Mouse (Mus musculus) lung, postnatal 14 days (tissue): ENCODE results near the gene Asb13.

ENCODE experiments used
- DNase-seq: peaks from one replicate; pipeline ENCODE4 v3.0.0; 2021

Asb13 gene

DNA sequence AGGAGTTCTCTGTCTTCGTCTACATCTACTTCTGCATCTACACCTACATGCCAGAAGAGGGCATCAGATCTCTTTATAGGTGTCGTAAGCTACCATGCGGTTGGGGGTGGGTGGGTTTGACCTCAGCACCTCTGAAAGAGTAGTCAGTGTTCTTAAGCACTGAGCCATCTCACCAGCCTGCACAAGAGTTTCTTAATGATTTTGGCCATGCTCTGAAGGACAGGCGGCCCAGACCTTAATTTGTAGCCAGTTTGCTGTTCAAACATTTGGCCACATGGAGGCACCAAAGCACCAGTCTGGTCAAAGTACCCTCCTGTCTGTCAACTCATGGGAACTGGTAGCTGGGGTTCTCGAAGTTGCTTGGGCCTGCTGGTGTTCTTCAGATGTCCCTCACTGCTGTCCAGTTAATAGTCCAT is 31.5 kb downstream of the Asb13 start:
- peak; percentile 82 for DNase-seq

- DNase-seq, result peak; percentile 8
These were observed 33.5 kb downstream of the Asb13 start for GRCm38 (mm10) chr13:3667288-3667873.

DNA sequence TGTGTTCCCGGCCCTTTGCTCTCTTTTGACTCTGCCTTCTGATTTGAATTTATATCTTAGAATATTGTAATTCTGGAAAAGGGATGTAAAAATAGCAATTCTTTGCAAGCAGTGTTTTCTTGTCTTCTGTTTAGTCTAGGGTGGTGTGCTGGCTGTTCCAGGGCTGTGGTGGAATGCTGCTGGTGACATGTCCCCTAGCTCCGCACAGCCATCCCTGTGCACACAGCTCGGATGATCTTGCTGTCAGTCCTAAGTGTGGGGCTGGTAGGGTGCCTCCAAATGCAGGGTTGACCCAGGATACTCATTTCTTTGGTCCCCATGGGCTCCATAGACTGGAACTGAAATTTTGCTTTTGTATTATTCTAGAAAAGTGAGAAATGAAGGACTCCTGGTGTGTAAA is 34.2 kb downstream of the Asb13 start:
- no peak for DNase-seq

DNA sequence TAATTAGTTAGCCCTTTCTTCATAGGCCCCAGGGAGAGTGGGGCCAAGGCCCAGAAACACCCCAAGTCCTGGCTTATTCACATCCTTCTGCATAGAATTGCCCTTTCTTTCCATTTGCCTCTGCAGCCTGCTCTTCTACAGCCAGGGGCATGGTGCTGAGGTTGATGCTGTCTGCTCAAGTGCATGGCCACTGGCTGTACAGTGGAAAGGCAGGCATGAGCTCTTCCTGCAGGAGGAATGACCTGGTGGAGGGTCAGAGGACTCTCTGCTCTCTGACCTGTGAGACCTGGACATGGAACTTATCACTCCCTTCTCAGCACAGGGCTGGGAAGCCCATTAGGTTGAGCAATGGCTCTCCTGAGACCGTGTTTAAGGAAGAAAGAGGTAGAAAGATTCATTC is 35.8 kb downstream of the Asb13 start:
- no peak for DNase-seq

GRCm38 (mm10) chr13:3670039-3670438 is 36.2 kb downstream of the Asb13 start:
- peak; percentile 32 for DNase-seq

GRCm38 (mm10) chr13:3673151-3673550 is 39.3 kb downstream of the Asb13 start:
- DNase-seq, result no peak

GRCm38 (mm10) chr13:3673622-3674021 is 39.8 kb downstream of the Asb13 start:
- DNase-seq, result peak; percentile 31

DNA sequence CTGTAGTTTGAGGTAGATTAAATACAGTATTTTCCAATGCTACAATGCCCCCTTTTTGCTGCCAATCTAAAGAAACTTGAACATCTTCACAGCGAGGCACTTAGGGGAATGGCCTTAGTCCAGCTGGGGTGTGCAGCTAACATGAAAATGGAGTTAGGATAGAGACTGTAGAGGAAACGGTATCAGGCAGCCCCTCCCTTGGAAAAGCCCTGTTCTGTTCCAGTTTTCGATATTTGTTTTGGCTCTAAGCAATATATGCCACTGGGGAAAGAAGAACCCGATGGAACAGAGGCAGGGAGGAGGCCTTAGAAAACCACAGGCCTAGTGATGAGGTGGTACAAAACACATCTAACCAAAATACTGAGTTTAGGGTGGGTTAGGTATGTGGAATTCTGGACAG is 42.0 kb downstream of the Asb13 start:
- no peak for DNase-seq

DNA sequence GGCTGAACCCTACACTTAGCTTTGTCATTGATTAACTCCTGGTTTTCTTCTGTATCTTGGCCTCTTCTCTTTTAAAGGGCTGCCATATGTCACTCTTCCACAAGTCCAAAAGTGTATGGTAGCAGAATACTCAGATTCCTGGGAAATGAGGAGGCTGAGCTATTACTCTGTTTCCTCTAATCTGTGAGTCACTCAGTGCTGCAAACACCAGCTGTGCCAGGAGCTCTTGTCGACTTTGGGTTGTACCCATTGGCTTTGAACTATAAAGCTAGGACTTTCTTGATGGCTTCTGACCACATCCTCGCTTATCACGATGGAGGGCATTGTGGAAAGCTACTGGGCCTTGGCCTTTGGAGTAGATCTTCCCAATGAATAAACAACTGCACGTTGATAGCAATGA is 45.3 kb downstream of the Asb13 start:
- DNase-seq, result no peak

- DNase-seq, result no peak
These were observed 52.5 kb downstream of the Asb13 start for GRCm38 (mm10) chr13:3686306-3686705.

GRCm38 (mm10) chr13:3694599-3695343 is 60.9 kb downstream of the Asb13 start:
- DNase-seq, result peak; percentile 44

GRCm38 (mm10) chr13:3696977-3697735 is 63.3 kb downstream of the Asb13 start:
- no peak for DNase-seq

DNA sequence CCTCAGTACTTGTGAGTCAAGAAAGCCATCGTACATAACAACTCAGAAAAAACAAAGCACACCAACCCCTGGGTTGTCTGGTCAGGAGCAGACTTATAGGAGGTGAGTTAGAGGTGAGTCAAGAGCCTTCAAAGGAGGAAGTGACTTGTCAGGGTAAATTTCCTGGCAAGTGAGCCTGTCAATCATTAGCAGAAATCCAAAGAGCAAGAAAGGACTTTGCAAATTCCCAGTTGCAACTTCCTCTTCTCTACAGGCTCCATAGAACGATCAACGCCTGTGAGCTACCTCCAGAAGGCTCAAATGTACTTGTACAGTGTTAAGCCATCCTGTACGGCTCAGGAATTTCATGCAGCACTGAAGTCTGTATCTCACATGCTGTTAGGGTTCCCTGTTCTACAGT is 66.9 kb downstream of the Asb13 start:
- no peak for DNase-seq
